Mouse (Mus musculus) embryo, embryonic 11 days (tissue): ENCODE results near the gene Pla2g16.

Source experiments
- DNase-seq: peaks from one replicate; pipeline ENCODE4 v3.0.0-alpha.2; 2015

The Pla2g16 gene

GRCm38 (mm10) chr19:7566826-7567225, 9.6 kb downstream of the Pla2g16 start:
- DNase-seq = no peak

DNA sequence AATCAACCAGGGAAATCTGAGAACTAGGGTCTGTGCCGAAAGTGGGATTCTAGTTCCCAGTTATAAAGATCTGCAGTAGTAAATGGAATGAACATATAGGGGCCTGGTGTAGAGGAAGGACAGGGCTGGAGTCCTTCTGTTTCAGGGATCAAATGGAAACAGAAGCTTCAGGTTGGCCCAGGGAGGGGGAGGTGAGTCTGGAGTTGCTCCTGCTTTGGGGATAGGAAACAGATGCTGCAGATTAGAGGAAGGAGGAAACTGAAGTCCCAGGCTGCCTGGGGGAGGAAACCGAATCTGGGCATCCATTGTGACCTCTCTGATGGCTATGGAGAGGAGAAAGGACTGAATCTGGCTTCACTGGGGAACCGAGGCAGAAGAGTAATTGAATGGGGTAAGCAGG, 11.1 kb downstream of the Pla2g16 start:
- DNase-seq = peak; percentile 53

GRCm38 (mm10) chr19:7569650-7570049, 12.4 kb downstream of the Pla2g16 start:
- DNase-seq = no peak

DNA sequence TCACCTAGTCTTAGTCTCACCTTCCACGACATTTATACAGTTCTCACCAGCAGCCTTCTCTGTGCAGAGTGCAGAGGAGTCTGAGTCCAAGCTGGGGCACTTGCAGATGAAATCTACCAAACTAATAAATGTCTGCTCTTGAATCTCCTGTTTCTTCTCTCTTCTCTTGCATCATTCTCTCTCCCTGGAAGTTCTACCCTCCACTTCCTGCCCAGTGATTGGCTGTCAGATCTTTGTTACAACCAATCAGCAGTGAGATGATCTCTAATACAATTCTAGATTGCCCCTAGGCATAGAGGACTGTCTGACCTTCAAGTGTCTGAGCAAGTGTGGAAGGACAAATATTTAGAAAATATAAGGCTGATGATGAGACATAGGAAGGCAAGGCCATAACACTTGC, 18.9 kb downstream of the Pla2g16 start:
- DNase-seq = no peak

GRCm38 (mm10) chr19:7577710-7578109, 20.5 kb downstream of the Pla2g16 start:
- no peak for DNase-seq

- no peak for DNase-seq
Observed at GRCm38 (mm10) chr19:7581042-7581441, 23.8 kb downstream of the Pla2g16 start.

- DNase-seq = no peak
Observed at GRCm38 (mm10) chr19:7583101-7583500, 25.8 kb downstream of the Pla2g16 start.

- DNase-seq = no peak
Observed at GRCm38 (mm10) chr19:7583599-7583998, 26.3 kb downstream of the Pla2g16 start.

- no peak for DNase-seq
Observed at GRCm38 (mm10) chr19:7585279-7585678, 28.0 kb downstream of the Pla2g16 start.

DNA sequence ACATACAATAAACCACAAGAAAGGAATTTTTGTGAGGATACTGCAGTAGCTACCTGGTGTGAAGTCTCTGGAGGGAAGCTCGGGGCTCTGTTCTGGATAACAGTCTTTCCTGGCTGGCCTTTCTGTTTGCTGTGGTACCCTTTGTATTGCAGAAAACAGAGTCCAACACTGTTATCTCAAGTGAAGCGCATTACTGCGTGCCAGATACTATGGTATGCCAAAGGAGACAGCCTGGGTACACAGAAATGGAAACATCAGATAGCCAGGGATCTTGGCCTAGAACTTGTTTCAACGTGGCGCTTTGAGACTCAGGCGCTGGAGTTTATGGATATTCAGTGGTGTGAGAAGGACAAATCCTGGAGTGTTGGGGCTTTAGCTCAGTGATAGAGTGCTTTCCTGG, 28.5 kb downstream of the Pla2g16 start:
- DNase-seq = no peak

DNA sequence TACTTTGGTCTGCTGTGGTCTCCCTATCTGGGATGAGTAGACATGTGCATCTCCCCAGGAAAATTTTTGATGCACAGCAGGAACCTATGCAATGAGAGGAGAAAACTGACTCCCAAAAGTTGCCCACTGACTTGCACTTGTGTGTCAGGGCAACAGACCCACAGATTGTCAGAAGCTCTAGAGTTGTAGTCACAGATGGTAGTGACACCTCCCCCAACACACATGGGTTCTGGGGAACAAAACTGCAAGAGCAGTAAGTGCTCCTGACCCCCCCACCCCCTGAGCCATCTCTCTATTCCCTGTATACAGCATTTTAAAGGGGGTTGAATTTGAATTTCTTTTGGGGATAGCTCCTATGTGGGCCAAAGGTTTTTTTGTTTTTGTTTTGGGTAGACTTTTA, 33.5 kb downstream of the Pla2g16 start:
- DNase-seq = no peak

- no peak for DNase-seq
Observed at GRCm38 (mm10) chr19:7592018-7592417, 34.8 kb downstream of the Pla2g16 start.

DNA sequence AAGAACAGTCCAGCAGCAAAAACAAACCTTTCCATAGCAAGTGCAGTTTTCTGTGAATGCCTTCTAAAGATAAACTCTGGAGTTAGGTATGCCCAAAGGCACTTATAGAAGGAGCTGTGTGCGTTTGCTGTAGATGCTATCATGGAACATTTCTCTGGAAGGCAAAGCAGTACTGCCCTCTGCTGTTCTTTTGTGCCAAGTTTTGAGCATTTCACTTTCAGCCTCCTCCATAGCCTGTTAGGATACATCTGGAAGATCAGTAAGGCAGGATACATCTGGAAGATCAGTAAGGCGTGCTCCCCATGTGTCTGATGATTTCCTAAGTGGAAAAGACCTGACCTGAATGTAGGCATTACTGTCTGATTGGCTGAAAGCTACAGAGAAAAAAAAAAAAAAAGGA, 38.3 kb downstream of the Pla2g16 start:
- DNase-seq = peak; percentile 64

DNA sequence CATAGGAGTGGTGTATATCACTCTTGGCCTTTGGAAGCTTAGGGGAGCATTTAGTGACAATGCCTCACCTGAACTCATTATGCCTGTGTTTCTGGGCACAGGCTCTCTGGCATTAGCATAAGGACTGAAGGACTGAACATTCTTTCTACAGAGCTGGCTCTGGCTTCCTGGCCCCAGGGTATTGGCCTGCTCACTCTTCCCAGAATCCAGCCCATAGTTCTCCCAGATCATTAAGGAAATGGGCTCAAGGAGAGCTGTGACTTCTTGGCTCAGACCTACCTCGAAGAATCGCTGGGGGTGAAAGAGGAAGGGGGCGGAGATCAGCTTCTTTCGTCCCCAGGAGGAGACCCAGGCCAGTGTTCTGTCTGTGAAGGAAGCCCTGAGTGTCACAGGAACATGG, 41.2 kb downstream of the Pla2g16 start:
- no peak for DNase-seq

GRCm38 (mm10) chr19:7601551-7601950, 44.3 kb downstream of the Pla2g16 start:
- no peak for DNase-seq

- no peak for DNase-seq
Observed at GRCm38 (mm10) chr19:7604107-7604506, 46.8 kb downstream of the Pla2g16 start.

DNA sequence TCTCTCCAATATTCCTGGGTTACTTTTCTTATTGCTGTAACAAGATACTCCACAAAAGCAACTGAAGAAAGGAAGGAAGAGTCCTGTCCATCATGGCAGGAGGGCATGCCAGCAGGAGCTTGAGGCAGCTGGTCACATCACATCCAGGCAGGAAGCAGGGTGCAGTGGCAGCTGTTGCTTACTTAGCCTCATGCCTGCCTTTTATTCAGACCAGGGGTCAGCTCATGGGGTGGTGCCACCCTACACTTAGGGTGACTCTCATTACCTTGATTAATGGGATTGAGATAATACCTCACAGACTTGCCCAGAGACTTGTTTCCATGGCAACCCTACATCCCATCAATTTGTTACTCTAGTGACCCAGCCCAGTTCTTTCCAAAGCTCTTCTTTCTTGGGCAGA, 47.8 kb downstream of the Pla2g16 start:
- no peak for DNase-seq

DNA sequence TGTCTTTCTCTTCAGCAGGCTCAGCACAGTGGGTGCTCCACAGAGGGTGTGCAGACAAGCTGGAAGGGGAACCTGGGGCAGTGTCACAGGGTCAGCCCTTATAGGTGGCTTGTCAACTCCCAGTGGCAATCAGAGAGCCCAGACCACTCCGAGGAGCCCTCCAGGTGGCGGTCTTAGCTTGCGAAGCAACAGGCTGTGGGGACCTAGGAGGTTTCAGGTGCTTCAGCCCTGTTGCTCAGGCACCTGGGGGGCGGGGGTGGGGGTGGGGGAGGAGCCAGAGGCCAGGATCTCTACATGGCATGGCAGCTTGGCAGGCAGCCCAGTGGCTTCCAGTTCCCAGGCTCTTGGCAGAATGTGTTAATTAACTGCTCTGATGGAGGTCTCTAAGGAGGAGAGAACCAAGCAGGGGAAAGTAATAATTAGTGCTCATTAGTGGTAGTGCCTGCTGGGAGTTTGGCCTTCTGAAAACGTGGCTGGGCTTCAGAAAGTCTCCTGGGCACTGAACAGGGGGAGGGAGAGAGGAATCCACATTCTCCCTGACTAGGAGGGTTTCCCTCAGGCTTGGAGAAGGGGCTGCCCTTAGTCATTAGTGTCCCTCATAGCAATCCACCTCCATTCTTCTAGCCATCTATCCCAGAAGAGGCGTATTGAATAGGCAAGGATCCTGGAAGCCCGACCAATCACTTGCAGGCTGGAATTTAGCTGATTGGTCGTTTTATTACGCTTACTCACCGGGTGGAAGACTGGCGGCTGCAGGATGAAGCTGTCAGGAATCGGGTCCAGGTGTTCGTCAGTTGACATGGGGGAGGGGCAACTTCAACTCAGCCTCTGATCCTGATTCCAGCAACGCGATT, 48.9 kb downstream of the Pla2g16 start:
- DNase-seq = peak; percentile 61

DNA sequence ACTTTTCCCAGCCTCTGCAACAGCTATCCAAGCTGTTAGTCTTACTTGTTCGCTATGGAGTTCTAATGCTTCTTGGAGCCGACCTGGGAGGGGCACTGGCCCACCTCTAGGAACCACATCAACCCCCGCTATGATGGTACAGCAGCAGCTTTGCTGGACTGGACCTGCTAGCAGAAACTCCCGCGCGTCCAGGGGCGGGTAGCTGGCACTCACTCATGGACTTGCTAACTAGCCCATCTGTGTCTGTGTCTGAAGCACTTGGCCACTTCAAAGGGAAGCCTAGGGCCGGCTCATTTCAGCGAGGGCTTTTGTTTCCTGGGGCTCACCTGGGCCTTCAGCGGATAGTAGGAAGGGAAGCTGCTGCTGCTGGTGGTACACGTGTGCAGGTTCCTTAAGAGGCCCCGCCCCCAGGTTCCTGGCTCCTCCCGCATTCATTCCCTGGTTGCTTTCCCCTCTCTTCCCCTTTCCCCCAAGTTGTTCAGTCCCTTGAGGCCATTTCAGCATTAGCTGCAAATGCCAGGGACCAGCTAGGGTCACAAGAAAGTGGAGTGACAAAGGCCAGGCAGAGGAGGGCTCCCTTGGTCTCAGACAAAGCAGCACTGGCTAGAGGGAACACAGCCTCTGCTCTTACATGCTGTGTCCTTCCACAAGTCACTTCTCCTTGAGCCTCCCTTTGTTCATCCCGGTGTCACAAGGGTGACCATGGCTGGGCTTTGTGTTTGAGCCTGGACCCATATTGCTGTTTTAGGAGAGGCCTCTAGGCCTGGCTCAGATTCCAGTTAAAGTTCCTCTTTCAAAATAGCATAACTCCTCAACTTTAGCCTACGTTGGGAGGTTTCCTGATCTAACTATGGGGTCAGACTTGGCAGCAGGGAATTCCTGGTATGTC, 49.8 kb downstream of the Pla2g16 start, which contains the start of gene Lgals12:
Lgals12 (minus strand) TSS at position 393 of the 889 bp plus-strand sequence.
- peak; percentile 36 for DNase-seq

- no peak for DNase-seq
Observed at GRCm38 (mm10) chr19:7607690-7608201, 50.5 kb downstream of the Pla2g16 start.

- DNase-seq = peak; percentile 56
Observed at GRCm38 (mm10) chr19:7611942-7612757, 54.9 kb downstream of the Pla2g16 start, which contains the start of gene Hrasls5. Gene Hrasls5 (plus strand): TSS chr19:7612541.

GRCm38 (mm10) chr19:7613151-7613550, 55.9 kb downstream of the Pla2g16 start:
- DNase-seq = no peak
